Mouse (Mus musculus): Measurements from ENCODE around the gene Myh3.

DNA sequence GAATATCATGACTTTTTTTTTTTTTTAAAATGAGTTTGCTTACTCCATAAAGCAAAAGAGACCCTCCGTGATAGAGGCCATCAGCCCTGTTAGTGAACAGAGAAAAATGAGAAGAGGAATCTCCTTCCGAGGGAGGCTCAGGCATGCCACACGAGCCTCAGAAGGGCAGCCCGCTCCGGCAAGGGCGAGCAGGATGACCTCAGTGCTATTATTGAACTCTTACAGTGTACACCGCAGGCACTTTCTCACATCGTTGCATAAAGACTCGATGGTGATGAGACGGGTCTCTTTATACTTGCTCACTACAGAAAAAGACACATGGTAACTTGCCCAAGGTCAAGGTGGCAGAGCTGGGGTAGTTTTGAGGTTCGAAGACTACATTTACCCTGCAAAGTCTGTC, 26.6 kb downstream of the Myh3 start:
- TF ChIP-seq GATA1 (IDR thresholded peaks at IDR 0.05; ENCODE audit: borderline replicate concordance, low read length) (no peak), FLI1 (IDR thresholded peaks at IDR 0.05; ENCODE audit: low read length) (no peak)

All from megakaryocyte, embryonic 14.5 days (primary cell).